Mouse (Mus musculus): Measurements from ENCODE around the gene Hspa12a. TPM values are rescaled to one million over a fixed set of nuclear protein-coding genes. Genes with fewer than 3 reads are reported as not detected.

Hspa12a gene
- 1 to 10 TPM; 4.3 to 4.7 TPM for total RNA-seq (2021)
- long read RNA-seq, experiment 1, full-length matches to known transcripts = 1 of 3 reads
- long read RNA-seq, experiment 1, partial matches to known transcripts = 0 of 3 reads
- long read RNA-seq, experiment 1, other reads (novel, unspliced or antisense) = 2 of 3 reads
- long read RNA-seq, experiment 2 = 0 reads

DNA sequence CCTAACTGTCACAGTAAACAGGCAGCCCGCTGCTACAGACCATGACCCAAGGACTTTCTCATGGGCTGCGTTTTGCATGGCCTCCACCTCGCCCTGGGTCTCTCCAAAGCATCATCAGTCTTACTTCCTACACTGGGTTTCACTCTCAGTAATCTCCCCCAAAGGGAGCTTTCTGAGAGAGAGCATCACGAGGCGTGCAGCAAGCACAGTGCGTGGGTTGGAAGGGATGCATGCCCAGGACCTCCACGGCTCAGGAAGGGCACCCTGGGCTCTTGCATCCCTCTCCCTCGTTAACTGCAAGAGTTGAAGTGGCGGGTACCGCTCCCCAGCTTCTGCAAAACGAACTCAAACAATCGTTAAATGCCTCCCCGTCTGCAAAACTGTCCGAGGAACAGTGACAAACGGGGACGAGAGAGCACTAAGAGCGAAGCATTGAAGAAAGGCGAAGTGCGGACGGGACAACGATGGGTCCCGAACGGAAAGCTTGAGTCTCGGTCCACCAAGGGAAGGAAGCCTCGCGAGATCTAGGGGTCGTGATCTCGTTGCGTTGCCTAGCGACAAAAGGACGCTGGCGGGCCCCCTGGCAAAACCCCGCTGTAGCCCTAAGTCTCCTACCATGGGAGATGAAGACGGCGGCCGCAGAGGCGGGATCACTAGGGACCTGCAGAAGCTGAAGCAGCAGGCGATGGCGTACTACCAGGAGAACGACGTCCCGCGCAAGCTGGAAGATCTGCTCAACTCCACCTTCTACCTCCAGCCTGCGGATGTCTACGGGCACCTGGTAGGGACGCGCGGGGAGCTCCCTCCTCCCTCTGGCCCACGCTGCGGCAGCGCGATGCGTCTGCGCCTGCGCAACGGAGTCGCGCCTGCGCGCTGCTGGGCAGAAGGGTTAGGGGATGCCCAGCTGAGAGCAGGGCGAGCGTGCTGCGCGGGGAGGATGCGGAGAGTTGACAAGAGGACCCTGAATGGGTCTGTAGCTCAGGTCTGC, at the start of gene Hspa12a, which contains the start of gene Eno4:
Gene Hspa12a, minus strand, starts transcription at position 814 of the 988 bp plus-strand sequence.
Gene Eno4, plus strand, starts transcription at position 585 of the 988 bp plus-strand sequence.
- DNase-seq (ENCODE audit: low spot score) = peak; percentile 94

DNA sequence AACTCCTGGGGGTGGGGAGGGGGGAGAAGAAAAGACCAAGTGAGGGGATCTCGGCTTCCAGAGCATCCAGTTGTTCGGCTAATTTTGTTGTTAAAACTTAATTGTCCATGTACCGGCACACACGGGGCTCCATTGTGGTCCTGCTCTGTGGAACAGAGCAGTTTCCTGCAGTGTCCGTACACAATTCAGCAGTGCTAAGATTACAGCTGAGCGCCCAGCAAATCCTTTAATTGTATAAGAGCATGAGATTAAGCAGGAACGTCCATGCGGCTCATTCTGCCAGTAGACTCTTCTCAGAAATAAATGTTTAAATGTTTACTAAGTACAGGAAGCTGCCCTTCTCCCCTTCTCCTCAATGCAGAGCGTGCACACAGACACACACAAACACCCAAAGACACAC, 38.1 kb upstream of the Hspa12a start:
- no peak for DNase-seq (ENCODE audit: low spot score)

DNA sequence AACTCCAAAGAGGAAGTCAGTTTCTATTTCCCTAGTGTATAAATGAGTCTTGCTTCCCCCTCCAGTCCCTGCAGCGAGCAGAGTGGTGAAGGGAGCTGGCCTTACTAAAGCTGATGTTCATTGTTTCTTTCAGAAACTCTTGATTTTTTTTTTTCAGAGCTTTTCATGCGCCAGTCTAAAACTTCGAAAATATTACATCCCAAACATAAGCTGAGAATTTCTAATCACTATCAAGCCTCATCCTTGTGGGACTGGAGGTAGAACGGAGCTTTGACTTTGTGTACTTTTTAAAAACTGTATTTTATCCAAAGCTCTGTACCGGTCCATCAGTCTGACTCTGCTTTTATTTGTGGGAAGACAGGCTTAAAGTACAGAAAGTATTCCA, 36.6 kb upstream of the Hspa12a start:
- DNase-seq (ENCODE audit: low spot score) = no peak

DNA sequence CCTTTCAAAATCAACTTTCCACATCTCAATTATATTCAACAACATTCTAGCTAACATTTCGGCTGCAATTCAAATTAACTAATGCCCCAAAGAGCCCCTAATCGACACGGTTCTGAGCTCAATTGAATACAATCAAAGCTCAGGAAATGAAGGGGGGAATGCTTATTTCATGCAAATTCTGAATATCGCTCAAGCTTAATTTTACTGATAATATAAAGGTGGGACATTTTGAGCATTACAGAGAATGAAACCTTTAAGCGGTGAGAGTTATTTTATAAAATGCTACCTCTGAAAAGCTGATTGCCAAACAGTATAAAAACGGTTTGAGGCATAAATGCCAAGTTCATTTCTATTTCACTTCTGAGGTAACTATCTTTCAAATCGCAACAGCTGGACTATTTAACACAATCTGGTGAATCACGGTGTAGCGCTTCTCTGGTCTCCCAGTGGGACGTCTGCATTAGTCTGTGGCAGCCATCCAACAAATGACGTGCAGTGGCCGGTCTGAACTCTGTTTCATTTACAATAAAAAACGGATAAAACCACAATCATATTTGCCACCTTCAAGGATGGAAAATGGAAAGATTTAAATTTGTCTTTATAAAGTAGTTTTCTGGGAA, 36.1 kb upstream of the Hspa12a start:
- DNase-seq (ENCODE audit: low spot score) = peak; percentile 43

DNA sequence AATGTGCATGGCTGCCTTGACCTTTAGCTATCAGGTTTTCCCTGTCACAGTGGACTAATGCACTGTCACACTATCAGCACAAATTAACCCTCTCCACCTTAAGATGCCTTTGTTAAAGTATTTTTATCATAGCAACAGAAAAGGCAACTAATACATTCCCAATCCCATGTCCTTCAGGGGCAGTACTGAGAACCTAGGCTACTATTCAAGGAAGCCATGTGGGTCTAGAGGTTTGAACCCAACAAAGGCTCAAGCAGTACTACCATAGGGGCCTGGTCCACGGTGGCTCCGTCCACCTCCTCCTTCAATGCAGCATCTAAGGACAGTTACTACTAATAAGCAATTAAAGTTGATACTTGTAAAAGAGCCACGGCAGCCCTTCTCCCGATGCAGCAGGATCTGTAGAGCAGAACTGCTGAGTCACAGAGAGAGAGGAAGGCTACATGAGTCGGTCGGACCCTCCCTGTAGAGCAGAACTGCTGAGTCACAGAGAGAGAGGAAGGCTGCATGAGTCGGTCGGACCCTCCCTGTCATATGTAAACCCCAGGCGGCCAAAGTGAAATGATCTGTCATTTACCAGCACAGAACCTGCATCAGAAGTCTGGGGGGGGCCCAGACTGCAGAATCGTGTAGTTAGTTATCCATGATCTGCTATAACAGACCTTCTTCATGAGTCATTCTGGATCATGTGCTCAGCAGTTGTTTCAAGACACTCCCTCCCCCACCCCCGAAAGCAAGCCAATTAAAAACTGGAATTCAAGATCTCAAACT, 35.1 kb upstream of the Hspa12a start:
- no peak for DNase-seq (ENCODE audit: low spot score)

DNA sequence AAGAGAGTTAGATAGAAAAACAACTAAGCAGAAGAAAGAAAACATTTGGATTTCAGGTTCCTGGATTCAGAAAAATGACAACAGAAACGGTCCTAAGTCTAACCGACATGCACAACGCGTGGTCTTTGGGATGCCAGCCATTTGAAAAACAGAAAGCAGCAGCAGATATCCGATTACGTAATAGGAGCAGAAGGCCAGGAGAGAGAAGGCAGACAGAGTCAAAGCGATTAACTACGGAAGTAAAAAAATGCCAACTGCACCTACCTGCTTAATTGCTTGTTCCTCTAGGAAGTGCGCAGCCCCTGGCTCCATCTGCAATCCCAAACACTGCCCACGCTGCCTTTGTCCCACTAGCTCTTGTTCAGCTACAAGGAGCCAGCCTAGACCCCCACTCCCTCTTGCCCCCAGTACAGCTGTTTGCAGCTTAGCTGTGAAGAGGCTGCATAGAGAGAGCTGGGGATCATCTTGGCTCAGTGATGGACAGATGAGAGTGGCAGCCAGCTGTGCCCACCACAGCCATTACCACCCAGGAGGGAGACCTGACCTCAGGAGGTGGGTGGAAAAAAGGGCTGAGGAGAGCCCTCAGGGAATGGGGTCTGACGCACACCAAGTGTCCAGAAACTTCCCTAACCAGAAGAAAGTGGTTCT, 31.9 kb upstream of the Hspa12a start:
- no peak for DNase-seq (ENCODE audit: low spot score)

DNA sequence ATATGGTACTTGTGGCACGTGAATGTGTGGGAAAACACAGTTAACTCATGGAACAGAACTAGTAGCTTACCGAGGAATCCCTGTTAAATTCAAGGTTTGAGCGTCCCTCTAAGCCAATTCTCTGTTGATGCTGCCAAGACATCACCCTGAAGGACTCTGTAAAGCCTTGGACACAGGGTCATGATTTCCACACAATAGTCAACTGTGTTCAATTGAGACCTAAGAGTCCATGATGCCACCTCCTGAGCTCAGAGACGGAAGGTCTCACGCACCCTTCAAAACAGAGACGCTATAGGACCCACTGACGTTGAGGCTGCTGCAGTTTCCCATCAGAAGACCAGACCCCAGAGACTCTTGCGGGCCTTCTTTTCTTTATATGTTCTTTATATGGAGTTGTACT, 30.7 kb upstream of the Hspa12a start:
- DNase-seq (ENCODE audit: low spot score) = no peak

DNA sequence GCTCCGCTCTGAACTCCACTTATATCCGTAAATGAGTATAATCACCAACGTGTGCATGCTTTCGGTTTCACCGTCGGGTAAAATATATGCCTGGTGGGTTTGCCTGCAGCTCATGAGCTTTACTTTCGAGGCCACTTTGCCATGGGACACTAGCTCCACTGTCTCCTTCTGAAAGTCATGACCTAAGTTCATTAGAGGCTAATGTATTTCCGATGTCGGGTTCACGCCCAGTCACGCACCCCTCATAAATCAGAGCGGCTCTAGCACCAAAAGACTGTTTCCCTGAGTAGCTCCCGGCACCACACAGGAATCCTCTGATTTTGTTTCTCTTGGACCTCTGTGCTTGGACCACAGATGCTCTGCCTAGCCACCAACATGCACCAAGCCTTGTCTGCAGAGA, 27.4 kb upstream of the Hspa12a start:
- no peak for DNase-seq (ENCODE audit: low spot score)

DNA sequence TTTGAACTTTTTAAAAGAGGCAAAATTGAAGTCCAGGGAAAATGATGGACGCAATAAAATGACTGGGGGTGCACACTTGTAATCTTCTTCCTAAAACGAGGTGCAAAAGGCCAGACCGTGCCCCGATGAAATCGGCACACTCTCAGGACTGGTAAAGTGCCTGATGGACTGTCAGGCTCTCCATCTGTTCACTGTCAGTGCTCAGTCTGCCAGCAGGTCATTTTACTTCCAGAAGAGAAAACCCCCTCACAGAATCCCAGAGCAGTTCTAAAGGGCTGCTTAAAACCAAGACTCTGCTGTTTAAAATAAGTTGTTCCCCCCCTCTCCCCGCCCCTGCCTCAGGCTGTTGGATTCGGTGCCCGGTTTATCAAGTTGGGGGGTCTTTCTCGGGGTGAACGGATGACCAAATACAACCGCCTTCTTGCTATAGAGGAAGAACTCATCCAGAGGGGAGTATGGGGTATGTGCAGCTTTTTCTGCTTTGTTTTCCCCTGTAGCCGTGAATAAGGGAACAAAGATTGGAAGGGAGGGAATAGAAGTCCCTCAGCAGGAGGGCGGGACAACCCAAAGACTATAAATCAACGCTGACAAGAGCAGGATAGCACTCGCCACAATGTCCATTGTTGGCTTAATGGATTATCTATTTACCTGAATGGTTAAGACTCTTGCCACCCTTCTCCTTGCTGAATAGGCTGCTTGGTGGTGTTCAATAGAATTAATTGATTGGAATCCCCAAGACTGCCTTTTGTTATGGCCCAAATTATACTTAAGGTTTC, 25.5 kb upstream of the Hspa12a start:
- DNase-seq (ENCODE audit: low spot score) = no peak

DNA sequence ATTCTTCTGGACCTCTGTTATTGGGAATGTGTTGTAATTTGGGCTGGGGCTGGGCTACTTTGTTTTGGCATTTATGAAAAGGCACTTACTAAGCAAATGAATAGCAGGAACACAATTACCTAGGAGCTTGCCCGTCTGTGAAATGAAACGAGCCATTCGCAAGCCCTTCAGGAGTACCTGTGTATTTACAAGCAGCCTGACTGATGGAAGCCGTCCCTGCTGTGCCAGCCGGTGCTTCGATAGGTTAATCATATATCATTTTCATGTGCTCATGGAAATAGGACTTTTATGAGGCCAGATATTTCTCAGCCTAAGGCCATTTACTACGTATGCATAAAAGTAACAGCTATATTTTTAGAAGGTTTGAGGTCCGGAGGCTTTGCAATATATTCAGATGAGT, 19.6 kb upstream of the Hspa12a start:
- DNase-seq (ENCODE audit: low spot score) = no peak

DNA sequence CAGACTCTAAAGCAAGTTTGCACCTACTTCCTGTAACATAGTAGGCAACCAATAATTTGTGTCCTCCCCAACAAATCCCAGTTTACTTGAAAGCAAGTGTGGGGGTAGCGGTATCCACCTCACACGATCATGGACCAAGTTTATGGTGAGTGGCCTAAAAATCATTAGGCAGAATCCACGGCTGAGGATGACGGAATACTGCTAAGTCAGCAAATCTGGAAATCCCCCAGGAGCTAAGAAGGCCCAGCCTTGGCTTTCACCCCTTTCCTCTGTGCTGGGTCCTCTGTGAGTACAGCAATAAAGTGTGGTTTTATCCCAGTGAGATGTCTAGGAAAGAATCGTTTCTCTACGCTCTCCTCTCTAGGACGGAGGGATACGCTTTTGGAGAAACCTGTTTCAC, 11.3 kb upstream of the Hspa12a start:
- DNase-seq (ENCODE audit: low spot score) = no peak

DNA sequence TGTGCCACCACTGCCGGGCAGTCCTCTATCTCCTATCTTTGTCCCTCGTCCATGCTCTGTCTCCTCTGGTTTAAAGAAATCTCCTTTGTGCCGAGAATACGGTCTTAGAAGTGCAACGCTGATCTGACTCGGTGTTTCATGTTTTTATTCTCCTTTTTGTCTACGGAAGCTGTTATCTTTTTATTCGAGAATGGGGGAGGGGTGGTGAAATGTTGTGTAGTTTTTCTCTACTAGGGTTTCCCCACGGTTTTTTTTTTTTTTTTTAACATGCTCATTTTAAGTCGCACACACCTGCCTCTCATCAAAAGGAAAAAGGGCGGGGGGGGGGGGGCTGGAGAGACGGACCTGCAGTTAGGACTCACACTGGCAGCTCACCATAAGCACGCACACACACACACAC, 8.8 kb upstream of the Hspa12a start:
- no peak for DNase-seq (ENCODE audit: low spot score)

DNA sequence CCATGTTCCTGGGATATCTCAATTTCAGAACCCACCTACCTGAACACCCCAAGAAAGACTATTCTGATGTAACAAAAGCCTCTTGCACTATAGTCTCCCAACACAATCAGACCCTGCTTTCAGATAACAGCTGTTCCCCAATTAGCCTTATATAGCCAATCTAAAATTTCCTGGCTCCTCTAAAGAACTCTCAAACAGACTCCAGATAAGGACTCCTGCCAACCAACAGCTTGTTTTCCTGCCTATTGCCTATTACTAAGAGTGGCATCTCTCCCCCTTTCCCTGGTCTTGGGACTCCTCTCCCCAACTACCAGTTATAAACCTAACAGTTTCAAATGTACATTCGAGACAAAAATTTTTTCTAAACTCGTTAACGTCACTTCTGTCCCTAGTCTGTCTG, 8.1 kb upstream of the Hspa12a start:
- no peak for DNase-seq (ENCODE audit: low spot score)

DNA sequence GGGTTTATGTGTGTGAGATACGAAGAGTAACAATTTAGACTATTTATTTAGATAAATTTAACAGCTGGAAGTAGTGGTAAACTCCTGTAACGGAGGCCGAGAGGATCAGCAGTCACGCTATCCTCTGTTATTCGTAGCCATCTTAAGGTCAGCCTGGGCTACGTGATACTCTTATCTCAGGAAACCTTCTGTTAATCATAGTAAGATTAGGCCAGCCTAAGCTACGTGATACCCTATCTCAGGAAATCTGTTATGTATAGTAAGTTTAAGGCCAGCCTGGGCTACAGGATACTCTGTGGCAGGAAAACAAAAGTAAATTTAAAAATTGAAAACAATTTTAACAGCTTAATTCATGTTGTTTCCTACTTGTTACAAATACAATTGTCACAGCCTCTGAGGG, 2.5 kb upstream of the Hspa12a start:
- no peak for DNase-seq (ENCODE audit: low spot score)

DNA sequence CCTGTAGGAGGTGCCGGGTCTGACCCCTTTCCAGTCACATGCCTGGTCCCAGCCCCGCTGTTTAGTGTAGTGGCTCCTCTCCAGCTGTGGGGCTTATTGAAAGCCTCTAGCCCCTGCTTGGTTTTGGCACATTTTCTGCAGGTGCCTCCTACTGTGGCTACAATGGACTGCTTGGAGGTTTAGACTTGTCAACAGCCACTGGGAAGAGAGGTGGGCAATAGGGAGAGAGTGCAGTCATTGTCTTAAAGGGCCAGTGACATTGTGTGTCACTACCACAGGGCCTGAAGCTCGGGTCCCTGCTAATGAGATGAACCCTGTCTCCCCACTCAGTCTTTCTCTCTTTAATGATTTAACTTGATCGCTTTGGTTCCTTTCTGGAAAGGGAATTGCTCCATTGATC, 10.4 kb downstream of the Hspa12a start:
- DNase-seq (ENCODE audit: low spot score) = no peak

DNA sequence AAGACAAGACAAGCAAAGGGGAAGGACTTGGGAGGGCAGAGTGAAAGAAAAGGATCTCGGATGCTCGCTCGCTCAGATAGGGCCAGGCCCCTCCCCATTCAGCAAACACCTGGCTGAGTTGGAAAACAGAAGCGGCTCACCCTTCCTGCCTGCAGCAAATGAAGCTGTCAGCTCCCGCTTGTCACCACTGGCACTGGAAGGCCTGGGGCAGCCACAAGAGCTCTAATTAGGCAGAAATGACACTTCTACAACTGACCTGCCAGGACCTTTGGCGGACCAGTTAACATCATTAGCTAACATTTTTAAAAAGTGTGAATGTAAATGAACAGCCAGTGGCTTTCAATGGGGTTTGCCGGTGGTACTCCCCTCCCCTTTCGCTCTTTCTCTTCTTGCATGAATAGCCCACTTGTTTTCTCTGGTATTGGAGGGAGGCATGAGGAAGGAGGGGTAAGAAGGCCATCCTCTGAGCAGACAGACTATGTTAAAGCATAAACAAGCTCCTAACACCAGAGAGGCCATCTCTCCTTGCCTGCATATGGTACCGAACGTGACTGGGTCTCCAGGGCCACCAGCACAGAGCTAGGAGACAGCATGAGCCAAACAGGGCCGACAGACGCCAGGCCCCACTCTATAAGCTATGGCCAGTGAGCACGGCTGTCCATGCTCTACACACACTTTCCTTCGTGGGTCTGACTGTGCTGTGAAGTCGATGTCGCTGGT, 12.2 kb downstream of the Hspa12a start:
- no peak for DNase-seq (ENCODE audit: low spot score)

DNA sequence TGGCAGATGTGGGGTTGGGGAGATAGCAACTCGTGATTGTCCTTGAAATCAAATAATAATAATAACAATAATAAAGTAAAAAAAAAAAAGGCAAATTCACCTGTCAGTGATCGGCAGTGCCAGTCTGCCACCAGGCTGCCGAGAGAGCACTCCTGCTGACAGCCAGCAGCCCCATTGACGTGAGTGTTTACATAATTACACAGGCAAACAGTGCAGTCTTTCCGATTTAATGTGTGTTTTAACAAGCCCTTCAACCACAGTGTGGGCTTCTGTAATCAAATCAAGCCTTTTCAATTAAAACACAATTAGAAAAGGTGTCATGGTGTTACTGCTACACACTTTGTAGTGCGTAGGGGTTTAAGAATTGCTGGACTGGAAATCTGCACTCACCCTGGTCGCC, 24.3 kb downstream of the Hspa12a start:
- DNase-seq (ENCODE audit: low spot score) = no peak

DNA sequence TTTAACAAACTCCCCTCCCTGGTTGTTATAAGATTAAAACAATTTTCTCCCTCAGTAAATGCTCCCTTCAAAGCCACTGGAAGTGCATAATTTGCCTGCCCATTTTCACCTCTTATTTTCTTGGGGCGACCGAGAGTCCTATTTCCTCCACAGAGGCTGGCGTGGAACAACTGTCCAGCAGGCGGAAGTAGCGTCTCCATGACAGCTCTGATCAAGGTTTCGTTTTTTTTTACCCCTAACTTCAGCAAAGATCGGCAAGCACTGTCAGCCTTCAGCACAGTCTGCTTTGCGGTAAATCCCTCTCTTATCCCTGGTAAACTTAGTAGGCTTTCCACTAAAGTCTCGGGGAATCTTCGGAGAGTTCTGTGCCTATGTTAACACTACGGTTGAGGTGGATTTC, 24.9 kb downstream of the Hspa12a start:
- DNase-seq (ENCODE audit: low spot score) = no peak

DNA sequence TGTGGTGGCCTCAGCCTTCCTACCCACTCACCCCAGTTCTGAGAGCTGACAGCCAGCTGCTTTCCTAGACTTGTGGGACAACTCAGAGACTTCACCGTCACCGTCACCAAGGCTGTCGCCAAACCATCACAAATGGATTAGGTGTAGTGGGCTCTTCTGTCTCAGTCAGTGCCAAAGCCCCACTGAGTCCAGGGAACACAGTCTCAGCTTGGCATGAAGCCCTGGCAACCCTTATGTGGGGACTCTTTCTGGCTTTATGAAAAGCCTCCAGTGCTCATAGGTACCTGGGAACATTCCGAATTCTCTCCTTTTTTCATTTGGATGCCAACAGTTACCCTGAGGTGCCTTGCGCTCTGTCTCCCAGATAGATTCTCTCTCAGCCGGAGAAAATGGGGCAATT, 30.2 kb downstream of the Hspa12a start:
- DNase-seq (ENCODE audit: low spot score) = no peak

DNA sequence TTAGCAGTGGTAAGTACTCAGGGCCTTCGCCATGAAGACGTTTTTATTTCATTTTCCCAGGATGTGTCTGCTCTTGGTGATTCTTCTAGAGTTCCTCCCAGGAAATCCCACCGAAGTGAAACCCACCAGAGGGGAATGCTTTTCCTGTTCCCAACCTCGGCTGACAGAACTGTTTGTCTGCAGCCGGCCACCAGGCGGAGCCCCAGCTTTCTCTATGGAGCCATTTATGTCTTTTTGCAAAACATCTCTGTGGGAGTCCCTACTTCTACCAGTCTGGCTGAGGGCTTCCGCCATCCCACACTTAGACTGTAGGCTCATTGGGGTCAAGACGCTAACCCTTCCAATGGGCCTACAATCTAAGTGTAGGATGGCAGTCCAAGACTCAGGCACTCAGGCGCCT, 32.1 kb downstream of the Hspa12a start:
- DNase-seq (ENCODE audit: low spot score) = peak; percentile 29

All from gastrocnemius, adult 18-20 months (tissue).